In genomic region chr6:134413706-134414531, GRCm38 (mm10) we compare ENCODE assay signal across 9 mouse cellular contexts. TPM values are rescaled to one million over a fixed set of nuclear protein-coding genes. Genes with fewer than 3 reads are reported as not detected.
A peak's percentile ranks its signal among the peaks of the same experiment; 100 is the strongest.
DNase-seq lines count a peak whose midpoint lies in the region; TF ChIP-seq lines count a peak whose summit lies in the region.
"Had no signal": no experiment of that assay in that cellular context is flagged by ENCODE, and none has a peak within 500 bp of the region (broad histone marks: within the 10 kb centered on the region; RNA-seq: fewer than 3 reads in every experiment).

No protein-coding gene starts in this region.

- H3K4me3 ChIP-seq in gastrocnemius, adult 2 months: no peak overlapping the region; the same call in 1 of the 2 replicates
- H3K4me3 ChIP-seq: limb, embryonic 15.5 days had no signal

- no peak overlapping the region for H3K27ac ChIP-seq in gastrocnemius, adult 2 months
- H3K27ac ChIP-seq: limb, embryonic 15.5 days had no signal

- intact Hi-C loops in gastrocnemius, adult 2 months (cut with DNase I): no loop called here

- no peak for TF ChIP-seq CTCF in gastrocnemius, adult 2 months (IDR thresholded peaks at IDR 0.05)

- DNase-seq in urinary bladder, adult 18-20 months (ENCODE audit: low spot score in 2 of 2): peak; percentile 22 to 38
- DNase-seq in urinary bladder, postnatal 14 days (ENCODE audit: low spot score): no peak
- DNase-seq in kidney, adult 18-20 months: peak; percentile 49
- DNase-seq in lung, postnatal 25 days (ENCODE audit: low spot score): peak; percentile 71
- DNase-seq in right cerebral cortex, postnatal 10 days (ENCODE audit: low spot score in 2 of 2): no peak
- no peak for DNase-seq in cerebellum, adult 9-10 months
- no peak for DNase-seq in gastrocnemius, adult 2 months
- DNase-seq in Muller cell, postnatal 12 days (ENCODE audit: inconsistent ontology term): no peak

RNA-seq across cellular contexts. Expression of gene Bcl2l14, which starts 17.8 kb away (rescaled TPM):
- not detected for total RNA-seq in gastrocnemius, adult 2 months (2021)

Comparison
In these comparisons a context has a peak if more than half of its experiments do, and no peak if none do; other contexts are left out.
1. DNase-seq: peak in urinary bladder, adult 18-20 months (2 of 2), kidney, adult 18-20 months (single experiment) and lung, postnatal 25 days (single experiment); none in urinary bladder, postnatal 14 days (single experiment), right cerebral cortex, postnatal 10 days (0 of 2), cerebellum, adult 9-10 months (single experiment), gastrocnemius, adult 2 months (single experiment) and Muller cell, postnatal 12 days (single experiment).